Mouse (Mus musculus): ENCODE measurements around the gene Tmtc1. TPM values are rescaled to one million over a fixed set of nuclear protein-coding genes. Genes with fewer than 3 reads are reported as not detected.

Gene Tmtc1
- polyA plus RNA-seq, 1 experiment from 2014 or later: 1.0 TPM

- in situ Hi-C loops (cut with MboI; ENCODE audit: low pct_unique_long_range_greater_than_20kb): no loop called here
- DNase-seq (ENCODE audit: low read depth, low spot score): no peak
- TF ChIP-seq CTCF (IDR thresholded peaks at IDR 0.05): no peak
- H3K27me3 ChIP-seq: no peaks in the 10 kb centered on the region
- CTCF ChIA-PET: no interaction called here
- POLR2A ChIA-PET: no interaction called here
- ATAC-seq: no peak
These were observed 22.6 kb downstream of the Tmtc1 start for GRCm38 (mm10) chr6:148421577-148421976.

- TF ChIP-seq CTCF (IDR thresholded peaks at IDR 0.05): no peak
- ChIA-PET POLR2A (no interaction called here), CTCF (no interaction called here)
- DNase-seq (ENCODE audit: low read depth, low spot score) (no peak), ATAC-seq (no peak)
- no peaks in the 10 kb centered on the region for H3K27me3 ChIP-seq
- in situ Hi-C loops (cut with MboI; ENCODE audit: low pct_unique_long_range_greater_than_20kb): no loop called here
These were observed 23.8 kb downstream of the Tmtc1 start for GRCm38 (mm10) chr6:148420387-148420786.

GRCm38 (mm10) chr6:148416597-148416996 is 27.6 kb downstream of the Tmtc1 start:
- DNase-seq (ENCODE audit: low read depth, low spot score): no peak
- ChIA-PET POLR2A (no interaction called here), CTCF (no interaction called here)
- TF ChIP-seq CTCF (IDR thresholded peaks at IDR 0.05): no peak
- H3K27me3 ChIP-seq: no peaks in the 10 kb centered on the region
- no peak for ATAC-seq
- in situ Hi-C loops (cut with MboI; ENCODE audit: low pct_unique_long_range_greater_than_20kb): no loop called here

- DNase-seq (ENCODE audit: low read depth, low spot score) (no peak), ATAC-seq (no peak)
- in situ Hi-C loops (cut with MboI; ENCODE audit: low pct_unique_long_range_greater_than_20kb): no loop called here
- ChIA-PET CTCF (no interaction called here), POLR2A (no interaction called here)
- TF ChIP-seq CTCF (IDR thresholded peaks at IDR 0.05): peak; percentile 22
- no peaks in the 10 kb centered on the region for H3K27me3 ChIP-seq
These were observed 30.6 kb downstream of the Tmtc1 start for GRCm38 (mm10) chr6:148413638-148414037.

- no peak for TF ChIP-seq CTCF (IDR thresholded peaks at IDR 0.05)
- no peaks in the 10 kb centered on the region for H3K27me3 ChIP-seq
- ChIA-PET CTCF (no interaction called here), POLR2A (no interaction called here)
- no peak for ATAC-seq
- in situ Hi-C loops (cut with MboI; ENCODE audit: low pct_unique_long_range_greater_than_20kb): loop anchor here (10.0 kb wide), 1 partner anchor 508 kb away; no protein-coding TSS in a partner anchor
- no peak for DNase-seq (ENCODE audit: low read depth, low spot score)
These were observed 37.2 kb downstream of the Tmtc1 start for GRCm38 (mm10) chr6:148406792-148407490.

GRCm38 (mm10) chr6:148405599-148405998 is 38.6 kb downstream of the Tmtc1 start:
- in situ Hi-C loops (cut with MboI; ENCODE audit: low pct_unique_long_range_greater_than_20kb): loop anchor here (10.0 kb wide), 1 partner anchor 509 kb away; no protein-coding TSS in a partner anchor
- ATAC-seq: no peak
- CTCF ChIA-PET: interaction anchor here (1.1 kb wide), 1 partner anchor 27 kb away, joined by 3 read pairs; no protein-coding TSS in a partner anchor

GRCm38 (mm10) chr6:148404500-148404899 is 39.7 kb downstream of the Tmtc1 start:
- no peak for TF ChIP-seq CTCF (IDR thresholded peaks at IDR 0.05)
- DNase-seq (ENCODE audit: low read depth, low spot score) (no peak), ATAC-seq (no peak)
- ChIA-PET CTCF (no interaction called here), POLR2A (no interaction called here)
- no peaks in the 10 kb centered on the region for H3K27me3 ChIP-seq
- in situ Hi-C loops (cut with MboI; ENCODE audit: low pct_unique_long_range_greater_than_20kb): loop anchor here (10.0 kb wide), 1 partner anchor 510 kb away; no protein-coding TSS in a partner anchor

More at GRCm38 (mm10) chr6:148405599-148405998, 38.6 kb downstream of the Tmtc1 start:
- no peaks in the 10 kb centered on the region for H3K27me3 ChIP-seq
- TF ChIP-seq CTCF (IDR thresholded peaks at IDR 0.05): no peak
- POLR2A ChIA-PET: interaction anchor here (0.6 kb wide), 1 partner anchor 161 kb away, joined by 3 read pairs; no protein-coding TSS in a partner anchor
- no peak for DNase-seq (ENCODE audit: low read depth, low spot score)

- DNase-seq (ENCODE audit: low read depth, low spot score): no peak
- no peak for ATAC-seq
- in situ Hi-C loops (cut with MboI; ENCODE audit: low pct_unique_long_range_greater_than_20kb): loop anchor here (10.0 kb wide), 1 partner anchor 511 kb away; no protein-coding TSS in a partner anchor
- no peak for TF ChIP-seq CTCF (IDR thresholded peaks at IDR 0.05)
- ChIA-PET POLR2A (no interaction called here), CTCF (no interaction called here)
- no peaks in the 10 kb centered on the region for H3K27me3 ChIP-seq
These were observed 40.4 kb downstream of the Tmtc1 start for GRCm38 (mm10) chr6:148403761-148404160.

- ChIA-PET POLR2A (no interaction called here), CTCF (no interaction called here)
- in situ Hi-C loops (cut with MboI; ENCODE audit: low pct_unique_long_range_greater_than_20kb): loop anchor here (10.0 kb wide), 1 partner anchor 514 kb away; no protein-coding TSS in a partner anchor
- TF ChIP-seq CTCF (IDR thresholded peaks at IDR 0.05): no peak
- ATAC-seq (no peak), DNase-seq (ENCODE audit: low read depth, low spot score) (no peak)
- H3K27me3 ChIP-seq: no peaks in the 10 kb centered on the region
These were observed 43.2 kb downstream of the Tmtc1 start for GRCm38 (mm10) chr6:148401031-148401430.

GRCm38 (mm10) chr6:148399541-148399940 is 44.6 kb downstream of the Tmtc1 start:
- in situ Hi-C loops (cut with MboI; ENCODE audit: low pct_unique_long_range_greater_than_20kb): no loop called here
- POLR2A ChIA-PET: no interaction called here
- DNase-seq (ENCODE audit: low read depth, low spot score) (no peak), ATAC-seq (no peak)
- H3K27me3 ChIP-seq: no peaks in the 10 kb centered on the region
- CTCF ChIA-PET: no interaction called here
- TF ChIP-seq CTCF (IDR thresholded peaks at IDR 0.05): no peak

GRCm38 (mm10) chr6:148398888-148399287 is 45.3 kb downstream of the Tmtc1 start:
- no peak for DNase-seq (ENCODE audit: low read depth, low spot score)
- no peak for TF ChIP-seq CTCF (IDR thresholded peaks at IDR 0.05)
- ATAC-seq: no peak
- no peaks in the 10 kb centered on the region for H3K27me3 ChIP-seq
- in situ Hi-C loops (cut with MboI; ENCODE audit: low pct_unique_long_range_greater_than_20kb): no loop called here
- ChIA-PET CTCF (no interaction called here), POLR2A (no interaction called here)

GRCm38 (mm10) chr6:148397270-148397669 is 46.9 kb downstream of the Tmtc1 start:
- no peak for DNase-seq (ENCODE audit: low read depth, low spot score)
- no peak for ATAC-seq
- in situ Hi-C loops (cut with MboI; ENCODE audit: low pct_unique_long_range_greater_than_20kb): no loop called here
- no peaks in the 10 kb centered on the region for H3K27me3 ChIP-seq
- POLR2A ChIA-PET: no interaction called here
- CTCF ChIA-PET: no interaction called here
- no peak for TF ChIP-seq CTCF (IDR thresholded peaks at IDR 0.05)

Measured in Patski (cell line).